Mouse (Mus musculus) urinary bladder, adult 2 months (tissue): ENCODE measurements at regions not wholly inside any gene's neighbourhood (a gene's known extent, or its start where the extent isn't known, plus 50 kb on each side); places are given as distances from the start of the nearest gene placed in this dataset.

ENCODE experiments used
- DNase-seq: peaks from one replicate; pipeline ENCODE4 v3.0.0; 2022; ENCODE audit warnings: low spot score

GRCm38 (mm10) chr2:138123331-138123730 is 133.0 kb upstream of the Btbd3 start:
- no peak for DNase-seq

GRCm38 (mm10) chr2:138120868-138121267 is 135.5 kb upstream of the Btbd3 start:
- DNase-seq = no peak

GRCm38 (mm10) chr2:138120131-138120530 is 136.2 kb upstream of the Btbd3 start:
- no peak for DNase-seq

- no peak for DNase-seq
Observed at GRCm38 (mm10) chr2:138099777-138100176, 156.6 kb upstream of the Btbd3 start.

- no peak for DNase-seq
Observed at GRCm38 (mm10) chr2:138085390-138085789, 171.0 kb upstream of the Btbd3 start.

- DNase-seq = no peak
Observed at GRCm38 (mm10) chr2:138084564-138085283, 171.6 kb upstream of the Btbd3 start.

GRCm38 (mm10) chr2:138074020-138074613 is 182.2 kb upstream of the Btbd3 start:
- DNase-seq = no peak

- DNase-seq = no peak
Observed at GRCm38 (mm10) chr2:138072165-138072728, 184.1 kb upstream of the Btbd3 start.

- DNase-seq = no peak
Observed at GRCm38 (mm10) chr2:138053081-138053480, 203.3 kb upstream of the Btbd3 start.

GRCm38 (mm10) chr2:138048341-138048740 is 208.0 kb upstream of the Btbd3 start:
- no peak for DNase-seq

- no peak for DNase-seq
Observed at GRCm38 (mm10) chr2:138047781-138048201, 208.6 kb upstream of the Btbd3 start.

- DNase-seq = no peak
Observed at GRCm38 (mm10) chr2:138047361-138047760, 209.0 kb upstream of the Btbd3 start.

GRCm38 (mm10) chr2:138046918-138047317 is 209.4 kb upstream of the Btbd3 start:
- no peak for DNase-seq

- DNase-seq = no peak
Observed at GRCm38 (mm10) chr2:138045933-138046642, 210.3 kb upstream of the Btbd3 start.

- DNase-seq = no peak
Observed at GRCm38 (mm10) chr2:138040706-138041105, 215.7 kb upstream of the Btbd3 start.

- no peak for DNase-seq
Observed at GRCm38 (mm10) chr2:138040302-138040701, 216.1 kb upstream of the Btbd3 start.

- DNase-seq = no peak
Observed at GRCm38 (mm10) chr2:138034123-138034736, 222.1 kb upstream of the Btbd3 start.

GRCm38 (mm10) chr2:138033379-138034122 is 222.8 kb upstream of the Btbd3 start:
- DNase-seq = peak; percentile 67

GRCm38 (mm10) chr2:138027411-138027810 is 229.0 kb upstream of the Btbd3 start:
- DNase-seq = no peak

GRCm38 (mm10) chr2:138023558-138023957 is 232.8 kb upstream of the Btbd3 start:
- DNase-seq = no peak

- no peak for DNase-seq
Observed at GRCm38 (mm10) chr2:137981766-137982165, 274.6 kb upstream of the Btbd3 start.
